ENCODE assay signal across 10 mouse cellular contexts in the genomic region with DNA sequence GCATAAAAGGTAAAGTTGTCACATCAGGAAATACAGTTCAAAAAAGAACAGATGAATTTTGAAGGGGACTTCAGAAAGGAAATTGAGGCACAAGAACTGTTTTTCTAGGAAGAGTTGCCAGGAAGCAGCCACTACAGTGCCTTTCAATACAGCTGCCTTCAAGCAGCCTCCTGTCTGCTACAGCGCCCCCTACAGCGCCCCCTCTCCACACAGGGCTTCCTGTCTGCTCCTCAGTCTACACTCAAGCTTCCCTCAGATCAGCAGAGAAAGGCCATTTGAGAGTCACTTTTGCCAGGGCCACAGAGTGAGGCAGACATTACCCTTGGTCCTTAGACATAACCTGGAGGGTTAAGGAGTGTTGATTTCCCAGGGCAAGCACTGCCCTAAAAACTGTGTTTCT. TPM values are rescaled to one million over a fixed set of nuclear protein-coding genes. Genes with fewer than 3 reads are reported as not detected.
A peak's percentile ranks its signal among the peaks of the same experiment; 100 is the strongest.
DNase-seq lines count a peak whose midpoint lies in the region; ATAC-seq and TF ChIP-seq lines count a peak whose summit lies in the region.
"Had no signal": no experiment of that assay in that cellular context is flagged by ENCODE, and none has a peak within 500 bp of the region (broad histone marks: within the 10 kb centered on the region; RNA-seq: fewer than 3 reads in every experiment).

No protein-coding gene starts in this region.

- H3K4me3 ChIP-seq in hindbrain, embryonic 10.5 days, result no peak overlapping the region
- no peak overlapping the region for H3K4me3 ChIP-seq in hindbrain, embryonic 13.5 days
- no peak overlapping the region for H3K4me3 ChIP-seq in CH12.LX (replicated peaks in 1 of 3; ENCODE audit: low read depth in 2 of 3, low read length in 2 of 3, poor library complexity in 1 of 3)
- no peak overlapping the region for H3K4me3 ChIP-seq in limb, embryonic 10.5 days
- H3K4me3 ChIP-seq in forebrain, embryonic 14.5 days (ENCODE audit: low read depth, low read length), result no peak overlapping the region
- H3K4me3 ChIP-seq: hindbrain, embryonic 15.5 days; stomach, embryonic 15.5 days had no signal

- no peaks in the 10 kb centered on the region for H3K27me3 ChIP-seq in hindbrain, embryonic 10.5 days (ENCODE audit: insufficient read depth, poor library complexity, severe bottlenecking)
- no peaks in the 10 kb centered on the region for H3K27me3 ChIP-seq in hindbrain, embryonic 13.5 days
- no peaks in the 10 kb centered on the region for H3K27me3 ChIP-seq in CH12.LX (replicated peaks)
- no peaks in the 10 kb centered on the region for H3K27me3 ChIP-seq in limb, embryonic 10.5 days (ENCODE audit: low read depth, poor library complexity, severe bottlenecking)
- H3K27me3 ChIP-seq in forebrain, embryonic 14.5 days (replicated peaks; ENCODE audit: control insufficient read depth, insufficient read depth, low read length), result no peaks in the 10 kb centered on the region
- H3K27me3 ChIP-seq: hindbrain, embryonic 15.5 days; stomach, embryonic 15.5 days had no signal

- ATAC-seq in hindbrain, embryonic 13.5 days (ENCODE audit: low FRiP score), result no peak
- peak; percentile 60 for ATAC-seq in erythroid progenitor cell, adult 5-6 weeks (replicated peaks; ENCODE audit: low FRiP score, poor library complexity, severe bottlenecking)
- peak; percentile 77 for ATAC-seq in neutrophil, adult 5-6 weeks (ENCODE audit: extremely low read depth, insufficient number of reproducible peaks, low FRiP score, poor library complexity, severe bottlenecking)
- ATAC-seq in forebrain, embryonic 14.5 days, result no peak

- no peaks in the 10 kb centered on the region for H3K36me3 ChIP-seq in hindbrain, embryonic 10.5 days
- H3K36me3 ChIP-seq in hindbrain, embryonic 13.5 days, result no peaks in the 10 kb centered on the region
- H3K36me3 ChIP-seq in CH12.LX (replicated peaks in 1 of 2; ENCODE audit: control insufficient read depth in 1 of 2, insufficient read depth in 1 of 2, low read length in 1 of 2), result no peaks in the 10 kb centered on the region
- no peaks in the 10 kb centered on the region for H3K36me3 ChIP-seq in limb, embryonic 10.5 days
- no peaks in the 10 kb centered on the region for H3K36me3 ChIP-seq in forebrain, embryonic 14.5 days (ENCODE audit: control insufficient read depth, insufficient read depth, low read length)
- H3K36me3 ChIP-seq: hindbrain, embryonic 15.5 days; stomach, embryonic 15.5 days had no signal

- in situ Hi-C loops in CH12.LX (cut with MboI; ENCODE audit: low pct_ligation_motif_present, low pct_unique_long_range_greater_than_20kb, low sequenced_read_pairs), result no loop called here

- 14% methylated on average over 2 of the region's 2 CpGs for WGBS in hindbrain, embryonic 10.5 days
- WGBS in hindbrain, embryonic 13.5 days, result 15% methylated on average over 2 of the region's 2 CpGs
- WGBS in limb, embryonic 10.5 days, result 20% methylated on average over 2 of the region's 2 CpGs
- 10% methylated on average over 2 of the region's 2 CpGs for WGBS in forebrain, embryonic 14.5 days

- H3K9me3 ChIP-seq in hindbrain, embryonic 10.5 days, result no peaks in the 10 kb centered on the region
- no peaks in the 10 kb centered on the region for H3K9me3 ChIP-seq in hindbrain, embryonic 13.5 days
- no peaks in the 10 kb centered on the region for H3K9me3 ChIP-seq in CH12.LX (replicated peaks; ENCODE audit: low read length)
- H3K9me3 ChIP-seq in limb, embryonic 10.5 days (replicated peaks), result no peaks in the 10 kb centered on the region
- no peaks in the 10 kb centered on the region for H3K9me3 ChIP-seq in forebrain, embryonic 14.5 days (replicated peaks; ENCODE audit: control insufficient read depth, low read length)
- H3K9me3 ChIP-seq: hindbrain, embryonic 15.5 days; stomach, embryonic 15.5 days had no signal

- H3K9ac ChIP-seq in hindbrain, embryonic 13.5 days, result no peak overlapping the region
- no peak overlapping the region for H3K9ac ChIP-seq in CH12.LX (ENCODE audit: insufficient read depth, low read depth)
- H3K9ac ChIP-seq in forebrain, embryonic 14.5 days (ENCODE audit: low read length), result no peak overlapping the region
- H3K9ac ChIP-seq: hindbrain, embryonic 15.5 days; stomach, embryonic 15.5 days had no signal

- dilution Hi-C loops in CH12.LX (cut with MboI; ENCODE audit: extremely low pct_ligation_motif_present, extremely low pct_unique_long_range_greater_than_20kb, low sequenced_read_pairs), result no loop called here

- no peak; the same call in none of the 2 replicates for TF ChIP-seq RAD21 in CH12.LX (IDR thresholded peaks at IDR 0.05; ENCODE audit: low read depth, low read length)

- H3K4me2 ChIP-seq in hindbrain, embryonic 13.5 days, result no peak overlapping the region
- H3K4me2 ChIP-seq in CH12.LX (ENCODE audit: insufficient read depth, low read depth, poor library complexity, severe bottlenecking), result no peak overlapping the region
- no peak overlapping the region for H3K4me2 ChIP-seq in forebrain, embryonic 14.5 days (ENCODE audit: low read length)
- H3K4me2 ChIP-seq: hindbrain, embryonic 15.5 days; stomach, embryonic 15.5 days had no signal

- H3K4me1 ChIP-seq in hindbrain, embryonic 10.5 days (replicated peaks), result no peaks in the 10 kb centered on the region
- H3K4me1 ChIP-seq in hindbrain, embryonic 13.5 days (replicated peaks), result no peaks in the 10 kb centered on the region
- peaks cover 3 to 11% of the 10 kb centered on the region in 2 experiments; a peak in 2 of 4 replicates for H3K4me1 ChIP-seq in CH12.LX (ENCODE audit: control insufficient read depth in 1 of 2, insufficient read depth in 2 of 2)
- no peaks in the 10 kb centered on the region for H3K4me1 ChIP-seq in limb, embryonic 10.5 days
- no peaks in the 10 kb centered on the region for H3K4me1 ChIP-seq in forebrain, embryonic 14.5 days (ENCODE audit: control insufficient read depth, insufficient read depth, low read length)
- H3K4me1 ChIP-seq: hindbrain, embryonic 15.5 days; stomach, embryonic 15.5 days had no signal

- TF ChIP-seq CTCF in CH12.LX (conservative IDR thresholded peaks at IDR 0.05 in 1 of 2, IDR thresholded peaks at IDR 0.05 in 1 of 2; ENCODE audit: low read depth in 2 of 2, low read length in 2 of 2), result peak; percentile 18 to 60; a peak in 2 of 4 replicates

- H3K27ac ChIP-seq in hindbrain, embryonic 10.5 days, result no peak overlapping the region
- H3K27ac ChIP-seq in hindbrain, embryonic 13.5 days, result no peak overlapping the region
- H3K27ac ChIP-seq in CH12.LX (ENCODE audit: insufficient read depth, low read depth), result no peak overlapping the region
- no peak overlapping the region for H3K27ac ChIP-seq in limb, embryonic 10.5 days
- no peak overlapping the region for H3K27ac ChIP-seq in forebrain, embryonic 14.5 days (ENCODE audit: low read depth, low read length)
- H3K27ac ChIP-seq: hindbrain, embryonic 15.5 days; stomach, embryonic 15.5 days had no signal

- peaks cover 4% of the 10 kb centered on the region for H3K79me2 ChIP-seq in CH12.LX (replicated peaks; ENCODE audit: control insufficient read depth, extremely low read depth, insufficient read depth, poor library complexity, severe bottlenecking)

- TF ChIP-seq EP300 in CH12.LX (IDR thresholded peaks at IDR 0.05; ENCODE audit: low read length), result no peak

- DNase-seq in hindbrain, embryonic 10.5 days (ENCODE audit: low spot score), result peak; percentile 16
- peak; percentile 31 for DNase-seq in CH12.LX (ENCODE audit: extremely low read depth)
- DNase-seq in limb, embryonic 10.5 days (ENCODE audit: low spot score), result no peak
- no peak for DNase-seq in forebrain, embryonic 14.5 days (ENCODE audit: low spot score)
- DNase-seq in gastrocnemius, postnatal 10 days, result no peak

- no peak for TF ChIP-seq POLR2A in CH12.LX (IDR thresholded peaks at IDR 0.05; ENCODE audit: low read depth, low read length)

RNA-seq across cellular contexts. Expression of a gene that starts 6.7 kb away (rescaled TPM):
- 8.4 and 8.7 TPM in 2 replicates for polyA plus RNA-seq in hindbrain, embryonic 10.5 days (2016; fragmentation: Nextera tagmentation; extraction: Ambion mirVana)
- polyA plus RNA-seq in hindbrain, embryonic 13.5 days (2015; fragmentation: Nextera tagmentation; extraction: Ambion mirVana), result 7.8 and 9.7 TPM in 2 replicates
- total RNA-seq in CH12.LX (2012; rRNA removed), result 8.4 and 8.8 TPM in 2 replicates
- 28.6 and 29.8 TPM in 2 replicates for total RNA-seq in CH12.LX (2014; rRNA removed)
- polyA plus RNA-seq in CH12.LX (2012; ENCODE audit: insufficient read length, low read depth), result 11.2 and 11.8 TPM in 2 replicates
- 4.6 and 9.7 TPM in 2 replicates for total RNA-seq in erythroid progenitor cell, adult 5-6 weeks (2015; ENCODE audit: low replicate concordance)
- total RNA-seq in erythroid progenitor cell, adult 5-6 weeks (2017; ENCODE audit: low replicate concordance), result 1.7 and 5.8 TPM in 2 replicates
- total RNA-seq in neutrophil, adult 5-6 weeks (2017), result 7.0 and 10.0 TPM in 2 replicates
- polyA plus RNA-seq in limb, embryonic 10.5 days (2016; fragmentation: Nextera tagmentation; extraction: Ambion mirVana), result 7.7 and 8.2 TPM in 2 replicates
- 11.1 and 12.0 TPM in 2 replicates for polyA plus RNA-seq in forebrain, embryonic 14.5 days (2014; fragmentation: Nextera tagmentation; extraction: Ambion mirVana)
- total RNA-seq in gastrocnemius, postnatal 10 days (2021), result 1 to 10 TPM; 4.2 to 7.6 TPM

RNA-seq across cellular contexts. Expression of a gene that starts 36.0 kb away (rescaled TPM):
- 1,007 and 1,152 TPM in 2 replicates for polyA plus RNA-seq in hindbrain, embryonic 10.5 days (2016; fragmentation: Nextera tagmentation; extraction: Ambion mirVana)
- polyA plus RNA-seq in hindbrain, embryonic 13.5 days (2015; fragmentation: Nextera tagmentation; extraction: Ambion mirVana), result 727 and 758 TPM in 2 replicates
- total RNA-seq in CH12.LX (2012; rRNA removed), result 124 and 153 TPM in 2 replicates
- 135 and 157 TPM in 2 replicates for total RNA-seq in CH12.LX (2014; rRNA removed)
- 140 and 164 TPM in 2 replicates for polyA plus RNA-seq in CH12.LX (2012; ENCODE audit: insufficient read length, low read depth)
- 175 and 244 TPM in 2 replicates for total RNA-seq in erythroid progenitor cell, adult 5-6 weeks (2015; ENCODE audit: low replicate concordance)
- 125 and 130 TPM in 2 replicates for total RNA-seq in erythroid progenitor cell, adult 5-6 weeks (2017; ENCODE audit: low replicate concordance)
- 1,125 and 1,268 TPM in 2 replicates for total RNA-seq in neutrophil, adult 5-6 weeks (2017)
- polyA plus RNA-seq in limb, embryonic 10.5 days (2016; fragmentation: Nextera tagmentation; extraction: Ambion mirVana), result 183 and 240 TPM in 2 replicates
- 594 and 700 TPM in 2 replicates for polyA plus RNA-seq in forebrain, embryonic 14.5 days (2014; fragmentation: Nextera tagmentation; extraction: Ambion mirVana)
- total RNA-seq in gastrocnemius, postnatal 10 days (2021), result 100 to 1,000 TPM; 573 to 685 TPM

RNA-seq across cellular contexts. Expression of a gene that starts 46.1 kb away (rescaled TPM):
- 0.27 and 0.30 TPM in 2 replicates for polyA plus RNA-seq in hindbrain, embryonic 10.5 days (2016; fragmentation: Nextera tagmentation; extraction: Ambion mirVana)
- polyA plus RNA-seq in hindbrain, embryonic 13.5 days (2015; fragmentation: Nextera tagmentation; extraction: Ambion mirVana), result 0.19 and 0.22 TPM in 2 replicates
- under 0.01 and 0.04 TPM in 2 replicates for total RNA-seq in CH12.LX (2012; rRNA removed)
- 0.03 and 0.04 TPM in 2 replicates for total RNA-seq in CH12.LX (2014; rRNA removed)
- polyA plus RNA-seq in CH12.LX (2012; ENCODE audit: insufficient read length, low read depth), result 0.05 and 0.09 TPM in 2 replicates
- total RNA-seq in erythroid progenitor cell, adult 5-6 weeks (2015; ENCODE audit: low replicate concordance), result not detected in 2 replicates
- not detected in 2 replicates for total RNA-seq in erythroid progenitor cell, adult 5-6 weeks (2017; ENCODE audit: low replicate concordance)
- total RNA-seq in neutrophil, adult 5-6 weeks (2017), result under 0.01 TPM in 1 of 2 replicates, not detected in the other
- polyA plus RNA-seq in limb, embryonic 10.5 days (2016; fragmentation: Nextera tagmentation; extraction: Ambion mirVana), result 0.05 TPM in 2 replicates
- 0.29 and 0.41 TPM in 2 replicates for polyA plus RNA-seq in forebrain, embryonic 14.5 days (2014; fragmentation: Nextera tagmentation; extraction: Ambion mirVana)
- under 1 TPM; 0.14 to 0.20 TPM for total RNA-seq in gastrocnemius, postnatal 10 days (2021)

Comparison
In these comparisons a context has a peak if more than half of its experiments do, and no peak if none do; other contexts are left out.
1. DNase-seq: peak in hindbrain, embryonic 10.5 days (single experiment) and CH12.LX (single experiment); none in limb, embryonic 10.5 days (single experiment), forebrain, embryonic 14.5 days (single experiment) and gastrocnemius, postnatal 10 days (single experiment).
2. ATAC-seq: peak in erythroid progenitor cell, adult 5-6 weeks (single experiment) and neutrophil, adult 5-6 weeks (single experiment); none in hindbrain, embryonic 13.5 days (single experiment) and forebrain, embryonic 14.5 days (single experiment).